Mouse (Mus musculus) left cerebral cortex, adult 8-10 months (tissue): ENCODE data around the gene Gm20388. TPM values are rescaled to one million over a fixed set of nuclear protein-coding genes. Genes with fewer than 3 reads are reported as not detected.
"Not testable (repeated sequence)": the region's sequence is repeated elsewhere in the genome, so short reads cannot be mapped to it uniquely, and the experiment has no call there.

ENCODE experiments used
- DNase-seq, 2 experiments: peaks; one replicate each; pipeline ENCODE4 v3.0.0; 2022; ENCODE audit warnings: low spot score in 2 of 2
- total RNA-seq, 4 experiments: library from RNA; stranded (reverse); gene quantifications; 2 replicates each; pipeline ENCODE4 v1.2.4; 2022

Gene Gm20388
- total RNA-seq, 4 experiments from 2014 or later: 10.4 to 20.8 (median 16.4) TPM

DNA sequence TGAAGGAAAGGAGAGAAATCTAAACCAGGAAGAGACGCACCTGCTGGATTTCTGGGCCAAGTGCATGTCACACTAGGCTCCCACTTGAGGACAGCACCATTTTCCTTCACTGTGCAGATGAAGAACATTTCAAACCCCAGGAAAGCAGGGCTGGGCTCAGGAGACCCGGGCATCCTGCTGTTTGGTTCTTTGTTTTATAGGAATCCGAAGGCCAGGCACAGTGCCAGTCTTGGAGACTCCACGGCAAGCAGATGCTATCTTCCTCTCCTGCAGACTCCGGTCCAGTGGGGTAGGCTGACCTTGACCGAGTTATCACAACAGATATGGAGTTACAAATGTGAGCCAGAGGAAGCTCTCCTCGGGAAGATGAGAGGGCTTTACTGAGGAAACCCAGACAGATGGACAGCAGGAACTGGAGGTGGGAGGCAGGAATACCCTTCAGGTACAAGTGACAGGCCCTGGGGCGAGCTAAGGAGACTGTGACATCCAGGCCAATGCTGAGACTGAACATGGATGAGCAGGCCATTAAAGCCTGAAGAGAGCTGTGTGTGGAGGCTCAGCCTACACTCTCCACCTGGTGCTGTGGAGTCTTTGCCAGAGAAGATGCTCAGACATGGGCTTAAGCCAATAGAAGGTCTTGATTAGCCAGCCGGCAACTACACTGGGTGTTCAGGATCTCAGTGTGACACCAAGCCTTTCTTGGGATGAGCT is 4231.2 kb downstream of the Gm20388 start:
- DNase-seq: peak in 1 of 2 experiments; percentile 55

DNA sequence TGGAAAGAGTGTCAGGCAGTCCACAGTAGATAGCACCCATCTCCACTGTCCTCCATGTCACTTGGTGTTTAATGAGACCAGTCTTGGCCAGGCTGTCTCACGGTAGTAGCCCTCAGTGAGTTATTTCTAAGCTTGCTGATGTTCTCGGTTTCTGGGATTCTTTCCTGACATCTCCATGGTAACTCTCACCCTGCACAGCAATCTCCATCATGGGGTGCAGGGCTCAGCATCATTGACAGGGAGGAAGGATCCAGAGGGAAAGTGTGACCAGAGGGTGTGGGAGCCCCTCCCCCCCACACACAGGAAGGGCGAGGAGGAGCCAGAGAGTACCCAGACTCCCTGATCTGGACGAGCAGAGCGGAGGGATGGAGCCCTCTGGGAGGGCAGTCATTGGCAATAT is 4232.4 kb downstream of the Gm20388 start:
- no peak for DNase-seq

DNA sequence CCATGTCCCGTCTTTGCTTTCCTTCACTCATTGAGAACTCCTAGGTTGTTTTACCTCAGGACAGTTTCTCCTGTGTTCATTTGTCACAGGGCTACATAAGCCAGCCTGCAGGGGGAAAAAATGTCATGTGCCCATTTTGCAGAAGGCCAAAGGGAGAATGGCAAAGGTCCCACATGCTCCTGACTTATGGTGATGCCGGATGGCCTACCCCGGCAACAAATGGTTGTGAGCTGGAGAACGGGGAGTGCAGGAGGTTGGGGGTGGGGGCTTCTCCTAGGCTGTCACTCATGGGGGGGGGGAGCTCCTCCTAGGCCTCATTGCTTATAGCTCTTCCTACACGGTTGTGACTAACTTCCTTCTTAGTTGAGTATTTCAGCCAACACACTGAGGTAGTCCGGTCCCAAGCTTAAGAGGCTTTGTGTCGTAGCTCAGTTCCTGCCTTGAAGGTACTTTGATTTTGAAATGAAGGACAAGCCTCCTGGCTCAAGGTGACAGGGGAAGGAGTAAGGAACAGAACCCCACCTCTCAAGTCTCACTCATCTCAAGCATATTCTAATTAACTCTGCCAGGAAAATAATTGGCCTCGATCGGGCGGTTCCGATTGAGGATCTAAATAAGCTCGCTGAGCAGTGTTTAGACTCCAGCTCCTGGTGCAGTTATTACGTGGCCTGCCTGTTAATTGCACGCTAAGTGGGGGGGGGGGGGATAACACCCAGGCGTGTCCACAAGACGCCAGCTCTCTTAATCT is 4233.4 kb downstream of the Gm20388 start:
- DNase-seq: no peak

DNA sequence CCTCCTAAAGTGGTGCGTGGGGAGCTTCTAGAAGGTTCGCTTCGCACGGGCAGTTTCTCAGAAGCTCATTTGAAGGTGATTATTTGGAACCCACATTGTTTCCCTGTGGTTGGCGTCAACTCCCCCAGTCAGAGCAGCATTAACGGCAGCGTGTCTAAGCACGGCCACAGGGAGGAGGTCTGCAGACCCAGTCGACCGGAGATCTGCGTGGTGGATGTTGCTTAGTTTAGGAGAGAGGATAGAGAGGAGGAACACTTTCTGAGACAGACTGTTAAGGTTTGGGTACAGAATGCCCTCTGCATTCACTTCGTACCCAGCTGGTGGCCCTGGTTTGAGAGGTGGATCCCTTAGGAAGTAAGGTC is 4234.0 kb downstream of the Gm20388 start:
- DNase-seq: no peak

DNA sequence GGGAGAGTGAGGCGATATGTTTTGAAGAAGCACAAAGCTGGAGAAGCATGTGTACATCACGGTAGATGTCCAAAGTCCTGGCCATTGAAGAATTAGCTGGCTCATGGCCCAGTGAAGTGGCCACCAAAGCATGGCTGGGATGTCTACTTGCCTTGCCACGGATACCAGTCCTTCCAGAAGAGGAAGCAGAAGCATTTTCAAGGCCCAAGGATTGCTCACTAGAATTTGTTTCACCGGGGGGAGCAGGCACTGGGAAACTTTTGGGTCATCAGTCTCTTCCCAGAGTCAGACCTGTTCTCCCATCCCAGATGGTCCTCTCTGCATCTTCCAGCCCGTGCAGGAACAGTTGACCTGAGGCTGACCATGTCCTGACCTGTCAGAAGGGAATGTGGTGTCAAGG is 4235.6 kb downstream of the Gm20388 start:
- no peak for DNase-seq

DNA sequence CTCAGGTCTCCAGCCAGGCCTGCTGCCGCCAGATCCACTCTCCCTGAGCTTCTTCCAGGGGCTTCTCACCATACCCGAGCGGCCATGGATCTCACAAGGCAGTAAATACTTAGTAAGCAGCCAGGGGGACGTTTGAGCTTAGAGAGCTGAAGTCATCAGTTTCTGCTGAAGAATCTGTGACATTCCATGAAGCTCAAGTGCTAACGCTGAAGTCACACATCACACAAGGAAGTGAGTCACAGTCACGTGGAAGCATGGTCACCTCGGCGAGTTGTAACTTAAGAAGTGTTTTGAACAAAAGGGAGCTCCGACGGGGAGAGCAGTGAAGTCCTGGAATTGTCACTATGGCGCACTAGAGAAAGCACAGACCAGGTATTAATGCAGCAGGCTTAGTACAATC is 4239.4 kb downstream of the Gm20388 start:
- no peak for DNase-seq

DNA sequence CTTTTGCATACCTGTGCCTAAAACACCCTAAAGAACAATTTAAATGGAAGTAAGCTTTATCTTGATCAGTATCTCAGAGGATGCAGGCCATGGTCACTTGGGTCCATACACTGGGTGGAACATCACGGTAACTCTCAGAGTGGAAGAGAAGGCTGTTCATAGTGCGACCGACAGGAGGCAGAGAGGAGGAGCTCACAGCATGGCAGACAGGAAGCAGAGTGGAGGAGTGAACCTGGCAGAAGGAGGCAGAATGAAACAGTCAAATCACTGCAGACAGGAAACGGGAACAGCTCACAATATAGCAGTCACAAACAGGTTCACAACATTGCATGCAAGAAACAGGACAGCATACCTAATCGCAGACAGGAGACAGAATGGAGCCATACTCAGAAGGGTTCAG is 4239.9 kb downstream of the Gm20388 start:
- no peak for DNase-seq

DNA sequence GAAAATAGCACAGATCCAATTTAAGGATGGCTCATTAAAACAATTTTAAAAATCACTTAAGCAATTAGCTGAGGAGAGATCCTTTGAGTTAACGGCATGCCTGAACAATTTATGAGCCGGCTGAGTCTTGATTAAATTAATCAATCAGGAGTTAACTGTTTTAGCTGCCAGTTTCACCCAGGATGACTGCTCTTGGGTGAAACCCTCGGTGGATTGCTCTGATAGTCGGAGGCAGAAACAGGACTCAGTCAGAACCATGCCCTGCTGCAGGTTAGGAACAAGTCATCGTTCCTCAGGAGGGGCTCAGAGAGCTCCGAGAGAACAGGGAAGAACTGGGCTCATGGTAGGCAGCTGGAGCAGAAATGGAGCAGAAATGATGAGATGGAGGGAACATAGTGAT is 4241.2 kb downstream of the Gm20388 start:
- DNase-seq: no peak

DNA sequence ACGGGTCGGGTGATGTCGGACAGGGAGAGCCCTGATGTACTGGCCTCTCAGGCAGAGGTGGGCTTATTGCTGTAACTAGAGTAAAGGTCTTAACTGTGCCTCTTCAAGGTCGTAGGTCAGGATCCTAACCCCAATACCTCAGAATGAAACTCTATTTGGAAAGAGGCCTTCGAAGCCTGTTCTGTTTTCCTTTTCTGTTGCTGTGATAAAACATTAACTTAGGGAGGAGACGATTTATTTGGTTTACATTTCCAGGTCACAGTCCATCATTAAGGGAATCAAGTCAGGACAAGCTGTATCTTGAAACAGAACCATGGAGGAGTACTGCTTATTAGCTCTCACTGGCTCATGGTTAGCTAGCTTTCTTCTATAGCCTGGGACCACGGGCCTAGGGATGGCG is 4242.1 kb downstream of the Gm20388 start:
- no peak for DNase-seq

DNA sequence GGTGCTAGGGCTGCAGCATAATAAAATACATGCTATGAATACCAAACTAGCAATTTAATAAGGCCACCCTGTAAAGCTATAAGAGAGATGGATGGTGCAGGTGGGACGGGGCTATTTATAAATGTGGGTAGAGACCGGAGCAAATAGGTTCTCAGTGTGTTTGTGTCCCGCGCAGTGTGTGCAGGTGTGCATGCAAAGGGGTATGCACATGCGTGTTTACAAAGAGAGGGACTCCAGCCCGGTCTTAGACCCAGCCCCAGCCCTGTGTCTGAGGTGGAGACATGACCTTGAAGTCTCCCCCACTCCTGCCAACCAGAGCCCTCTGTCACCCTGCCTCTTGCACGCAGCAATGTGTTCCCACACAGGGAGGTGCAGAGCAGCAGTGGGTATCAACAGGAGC is 4245.7 kb downstream of the Gm20388 start:
- DNase-seq: no peak

DNA sequence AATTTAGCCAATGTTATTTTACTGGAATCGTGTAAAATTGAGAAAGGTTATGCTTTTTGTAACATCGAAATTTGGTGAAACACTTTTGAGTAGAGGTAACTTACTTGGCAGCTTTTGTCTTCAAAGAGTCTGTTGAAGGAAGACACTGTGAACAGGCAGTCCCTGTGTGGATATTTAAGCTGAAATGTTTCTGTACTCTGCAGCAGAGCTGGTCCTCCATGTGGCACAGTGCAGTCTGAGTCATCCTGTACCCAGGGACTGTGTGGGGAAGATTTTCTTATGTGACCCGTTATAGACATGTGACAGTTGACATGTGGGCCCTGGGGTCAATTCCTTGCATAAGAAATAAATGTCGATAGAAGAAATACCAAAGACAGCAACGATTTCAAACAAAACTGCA is 4251.0 kb downstream of the Gm20388 start:
- no peak for DNase-seq

DNA sequence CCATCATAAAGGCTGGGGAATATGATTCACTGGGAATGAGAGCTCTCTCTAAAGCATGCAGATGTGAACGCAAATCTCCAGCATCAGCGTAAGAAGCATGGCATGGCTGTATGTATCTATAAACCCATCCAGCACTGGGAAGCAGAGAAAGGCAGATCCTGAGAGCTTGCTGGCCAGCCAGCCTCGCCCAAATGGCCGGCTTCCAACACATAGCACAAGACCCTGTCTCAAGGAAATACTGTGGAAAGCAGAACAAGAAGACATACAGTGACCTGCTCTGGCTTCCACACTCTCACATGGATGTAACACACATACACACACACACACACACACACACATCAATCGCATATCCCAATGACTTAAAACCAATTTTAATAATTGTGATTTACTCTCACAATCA is 4252.6 kb downstream of the Gm20388 start:
- DNase-seq: no peak

DNA sequence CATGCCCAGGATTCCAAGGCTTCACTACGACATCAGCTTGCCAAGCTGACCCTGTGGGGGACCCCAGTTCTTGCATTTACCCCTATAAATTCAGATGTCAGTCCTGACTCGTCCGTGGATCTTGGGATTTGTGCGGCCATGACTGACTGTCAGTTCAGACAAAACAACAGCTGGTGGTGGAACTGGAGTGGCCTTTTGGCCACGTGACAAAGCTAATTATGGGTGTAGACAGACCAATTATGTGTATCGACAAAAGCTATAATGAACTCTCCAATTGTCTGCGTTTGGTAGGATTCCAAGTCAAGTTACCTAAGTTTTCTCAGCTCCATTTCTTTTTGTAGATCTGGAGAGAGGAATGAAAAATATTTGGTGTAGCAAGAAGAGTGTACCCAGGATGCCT is 4259.1 kb downstream of the Gm20388 start:
- no peak for DNase-seq

DNA sequence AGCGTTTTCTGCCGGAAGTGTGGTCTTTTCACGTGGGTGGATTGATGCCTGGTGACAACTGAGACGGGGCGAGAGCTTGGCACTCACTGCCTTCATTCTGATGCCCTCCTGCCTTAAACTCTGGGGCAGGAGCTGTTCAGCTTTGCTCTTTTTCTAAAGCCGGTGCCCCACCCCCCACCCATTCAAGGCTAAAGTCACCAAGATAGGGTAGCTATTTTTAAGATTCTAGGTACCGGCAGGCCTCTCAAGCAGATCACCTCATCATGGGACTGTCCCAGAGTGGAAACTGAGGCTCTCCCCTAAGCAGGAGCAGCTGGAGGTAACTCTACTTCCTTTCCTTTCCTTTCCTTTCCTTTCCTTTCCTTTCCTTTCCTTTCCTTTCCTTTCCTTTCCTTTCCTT is 4260.0 kb downstream of the Gm20388 start:
- no peak for DNase-seq

DNA sequence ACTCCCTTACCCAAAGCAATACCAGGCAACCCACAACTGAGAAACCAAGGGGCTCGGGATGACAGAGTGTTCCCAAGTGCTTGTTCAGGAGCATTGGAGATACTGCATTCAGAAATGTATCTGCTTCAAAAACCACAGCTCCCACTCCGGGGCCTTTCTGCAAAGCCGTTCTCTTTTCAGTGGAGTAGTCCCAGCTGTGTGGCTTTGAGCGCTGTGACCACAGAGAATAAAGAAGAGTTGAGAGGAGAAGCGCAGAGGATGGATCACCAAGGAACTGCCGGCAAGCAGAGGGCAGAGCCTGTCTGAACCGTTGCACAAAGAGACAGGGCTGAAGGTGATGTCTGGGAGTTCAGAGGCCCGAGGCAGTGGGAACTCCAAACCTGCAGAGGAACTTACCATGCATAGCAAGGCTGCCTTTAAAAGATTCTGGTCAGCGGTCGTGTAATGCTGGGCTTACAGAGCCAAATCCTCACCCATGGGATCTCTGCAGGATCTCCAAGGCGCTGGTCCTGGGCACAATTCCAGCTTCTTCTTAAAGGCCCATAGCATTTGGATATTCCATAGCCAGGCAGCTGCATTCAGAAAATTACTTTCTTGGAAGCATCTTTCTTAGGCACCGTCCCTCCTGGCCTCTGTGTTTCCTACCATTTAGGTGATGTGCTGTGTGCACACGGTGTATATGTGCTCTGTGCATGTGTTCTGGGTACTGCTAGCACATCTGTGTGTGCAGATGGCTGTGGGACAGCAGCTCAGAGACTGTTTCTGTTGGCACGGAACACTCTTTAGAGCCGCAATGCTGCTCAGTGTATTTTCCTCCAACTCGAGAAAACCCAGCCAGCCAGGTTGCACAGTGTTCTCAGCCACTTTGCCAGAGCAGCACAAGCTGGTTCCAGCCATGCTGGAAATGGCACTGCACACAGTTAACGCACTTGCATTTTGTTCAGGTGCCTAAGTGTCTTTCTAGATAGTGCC is 4261.2 kb downstream of the Gm20388 start:
- DNase-seq: peak in 1 of 2 experiments; percentile 35

DNA sequence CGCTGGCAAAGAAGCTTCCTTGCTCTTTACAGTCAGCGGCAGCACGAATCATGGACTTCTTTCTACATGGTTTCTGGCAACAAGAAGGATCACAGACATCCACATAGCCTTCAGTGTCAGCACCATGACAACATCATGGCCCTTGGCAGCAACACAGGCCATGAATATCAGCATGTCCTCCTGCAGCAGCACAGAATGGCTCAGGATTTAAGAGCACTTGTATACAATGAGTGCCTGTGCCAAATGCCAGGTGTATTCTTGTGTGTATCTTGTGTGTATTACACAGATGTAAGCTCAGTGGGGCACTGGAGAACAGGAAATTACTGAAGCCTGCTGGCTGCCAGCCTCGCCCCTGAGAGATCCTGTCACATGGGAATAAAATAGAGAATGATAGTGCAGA is 4263.0 kb downstream of the Gm20388 start:
- no peak for DNase-seq

DNA sequence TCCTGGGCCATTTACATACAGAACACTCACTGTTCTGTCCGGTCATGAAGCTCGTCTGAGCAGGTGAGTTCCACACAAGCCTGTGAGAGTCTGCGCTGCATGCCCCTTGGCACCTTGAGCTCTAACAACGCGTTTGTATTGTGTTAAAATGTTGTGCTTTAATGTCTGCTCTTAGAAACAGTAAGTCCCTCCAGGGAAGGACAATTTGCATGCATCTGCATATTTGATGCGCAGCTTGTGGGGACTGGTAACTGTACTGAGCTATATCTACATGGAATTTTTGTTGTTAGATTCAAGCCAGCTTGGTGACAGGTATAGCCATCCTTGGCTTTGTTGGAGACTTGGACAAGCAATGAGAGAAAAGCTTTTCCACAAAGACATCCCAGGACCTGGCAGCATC is 4265.5 kb downstream of the Gm20388 start:
- no peak for DNase-seq

DNA sequence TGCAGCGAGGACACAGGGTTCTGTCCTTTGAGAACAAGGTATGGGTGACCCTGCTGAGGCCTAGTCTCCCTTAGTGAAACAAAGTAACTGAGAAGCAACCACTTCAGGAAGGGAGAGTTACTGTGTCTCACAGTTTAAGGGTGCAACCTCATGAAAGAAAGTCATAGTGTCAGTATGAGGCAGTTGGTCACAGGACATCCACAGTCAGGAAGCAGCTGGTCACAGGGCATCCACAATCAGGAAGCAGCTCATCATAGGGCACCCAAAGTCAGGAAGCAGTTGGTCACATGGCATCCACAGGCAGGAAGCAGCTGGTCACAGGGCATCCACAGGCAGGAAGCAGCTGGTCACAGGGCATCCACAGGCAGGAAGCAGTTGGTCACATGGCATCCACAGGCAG is 4266.5 kb downstream of the Gm20388 start:
- not testable (repeated sequence) for DNase-seq

DNA sequence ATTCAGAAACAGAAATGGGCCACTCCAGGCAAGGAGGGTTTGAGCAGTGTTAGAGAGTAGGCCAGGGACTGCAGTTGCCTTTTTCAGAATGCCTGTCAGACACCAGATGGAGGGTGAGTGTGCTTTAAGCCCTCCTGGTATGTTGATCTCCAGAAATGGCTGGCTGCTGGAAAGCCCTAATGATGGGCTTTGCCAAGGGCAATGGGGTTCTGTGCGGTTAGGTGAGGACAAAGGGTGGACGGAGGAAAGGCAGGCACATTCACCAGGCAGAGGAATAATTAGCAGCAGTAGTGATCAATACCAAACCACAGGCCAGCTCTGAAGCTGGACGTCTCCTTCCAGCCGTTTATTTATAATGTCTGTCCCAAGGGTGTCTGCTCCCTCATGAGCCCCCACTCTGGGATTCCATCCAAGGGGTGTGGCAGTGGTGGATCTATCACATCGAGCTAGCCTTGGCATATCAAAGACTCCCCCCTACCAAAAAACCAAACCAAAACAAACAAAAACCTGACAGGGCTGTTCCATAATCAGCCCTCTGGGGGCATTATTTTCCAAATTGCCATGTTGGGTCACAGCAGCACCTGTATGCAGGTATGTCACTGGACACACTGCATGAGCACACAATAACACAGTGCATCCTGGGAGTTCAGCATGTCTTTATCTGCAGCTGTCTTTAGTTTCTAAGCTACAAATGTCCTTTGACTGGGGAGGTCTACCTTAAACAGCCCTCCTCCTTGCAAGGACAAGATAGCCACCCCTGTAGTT is 4270.2 kb downstream of the Gm20388 start:
- DNase-seq: no peak

DNA sequence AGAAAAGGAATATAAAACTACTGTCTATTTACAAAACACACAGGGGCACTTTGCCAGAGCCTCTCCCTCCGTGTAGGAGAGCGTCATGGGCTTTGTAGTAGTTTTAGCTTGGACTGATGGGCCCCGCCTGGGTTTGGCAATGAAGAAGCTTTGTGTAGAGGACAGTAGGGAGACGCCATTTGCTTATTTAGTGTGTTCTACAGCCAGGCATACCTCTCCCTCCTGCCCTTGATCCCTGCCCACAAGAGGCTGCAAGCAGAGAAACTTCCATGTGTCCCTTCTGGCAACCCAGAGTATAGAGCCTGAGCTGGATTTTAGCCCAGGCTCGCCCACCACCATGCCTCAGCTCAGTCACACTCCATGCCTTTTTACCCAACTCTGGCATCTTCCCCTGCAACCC is 4271.1 kb downstream of the Gm20388 start:
- no peak for DNase-seq

DNA sequence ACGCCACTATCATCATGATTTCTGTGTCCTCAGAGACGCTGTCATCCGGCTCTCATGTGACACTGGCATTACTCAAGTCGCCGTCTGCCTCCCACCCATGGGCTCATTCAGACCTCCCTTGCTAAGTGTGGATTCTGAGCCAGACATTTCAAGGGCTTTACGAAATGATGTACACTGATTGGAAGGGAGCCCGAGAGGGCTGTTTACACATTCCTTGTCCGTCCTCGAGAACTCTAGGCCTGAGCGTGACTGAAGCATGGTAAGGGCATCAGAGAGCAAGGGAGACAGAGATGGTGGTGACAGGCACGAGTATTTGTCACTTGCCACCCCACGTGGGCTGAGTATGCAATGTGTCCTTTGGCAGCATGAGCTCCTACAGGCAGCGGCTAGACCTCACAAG is 4271.6 kb downstream of the Gm20388 start:
- peak in 1 of 2 experiments; percentile 57 for DNase-seq
